Mouse (Mus musculus) c-Kit-positive CD71-negative TER-119-negative erythroid progenitor cells, embryonic 14.5 days (primary cell): ENCODE measurements around the gene Nup93.

Experiments used
- DNase-seq: peaks from one replicate; pipeline ENCODE4 v3.0.0-alpha.2; 2013; ENCODE audit warnings: low read depth

Gene Nup93

GRCm38 (mm10) chr8:94363288-94363688 is 148.9 kb downstream of the Nup93 start:
- peak; percentile 40 for DNase-seq

GRCm38 (mm10) chr8:94363906-94364305 is 149.5 kb downstream of the Nup93 start:
- DNase-seq: no peak

GRCm38 (mm10) chr8:94364686-94365312 is 150.4 kb downstream of the Nup93 start:
- no peak for DNase-seq

- DNase-seq: peak; percentile 53
Measured at GRCm38 (mm10) chr8:94365410-94365981, 151.1 kb downstream of the Nup93 start.
